Mouse (Mus musculus): ENCODE results near the gene Ehd1. TPM values are rescaled to one million over a fixed set of nuclear protein-coding genes. Genes with fewer than 3 reads are reported as not detected.

Ehd1 gene
- polyA plus RNA-seq, 1 experiment, result 81.0 TPM

DNA sequence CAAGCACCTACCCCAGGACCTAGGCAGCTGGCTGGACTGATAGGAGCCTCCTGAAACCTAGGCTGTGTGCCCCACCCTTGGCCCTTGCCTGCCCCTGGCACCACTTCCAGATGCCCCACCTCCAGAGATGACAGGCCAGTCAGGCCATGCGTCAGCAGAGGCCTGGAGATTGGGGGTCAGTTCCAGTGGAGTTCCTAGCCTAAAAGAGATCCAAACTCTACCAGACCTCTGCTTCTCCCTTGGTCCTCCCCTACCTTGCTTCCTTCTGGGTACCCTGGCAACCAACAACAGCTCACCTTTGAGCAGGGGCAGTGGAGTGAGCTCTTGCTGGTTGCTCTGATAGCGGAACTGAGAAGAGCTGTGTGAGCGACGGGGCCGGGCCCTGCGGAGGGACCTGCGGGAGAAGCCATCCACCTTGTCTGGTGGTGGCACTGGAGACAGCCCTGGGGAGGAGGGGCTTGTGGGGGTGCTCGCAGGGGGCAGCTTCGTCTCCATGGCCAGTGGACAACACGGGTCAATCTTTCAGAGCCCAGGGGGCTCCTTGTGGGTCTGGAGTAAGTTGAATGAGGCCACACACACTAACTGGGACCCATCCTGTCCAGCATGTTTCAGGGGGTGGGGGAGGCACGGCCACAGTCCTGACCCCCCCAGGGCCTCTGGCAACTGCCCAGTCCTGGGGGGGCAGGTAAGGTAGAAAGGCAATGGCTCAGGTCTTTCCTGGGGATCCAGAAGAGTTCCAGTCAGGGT is 42.0 kb upstream of the Ehd1 start:
- H3K9ac ChIP-seq (ENCODE audit: low read depth, poor library complexity, severe bottlenecking), result peak overlapping the region; percentile 45
- H3K27ac ChIP-seq (ENCODE audit: insufficient read depth, low read length), result no peak overlapping the region
- TF ChIP-seq POLR2A (IDR thresholded peaks at IDR 0.05; ENCODE audit: insufficient read depth, low read length), result no peak
- no peak for TF ChIP-seq EP300 (IDR thresholded peaks at IDR 0.05; ENCODE audit: insufficient read depth, low read depth, low read length)
- TF ChIP-seq CTCF (IDR thresholded peaks at IDR 0.05; ENCODE audit: low read depth, low read length), result no peak
- H3K4me3 ChIP-seq (ENCODE audit: low read depth, low read length), result peak overlapping the region; percentile 72
- H3K27me3 ChIP-seq (ENCODE audit: control insufficient read depth, insufficient read depth, low read length, poor library complexity, severe bottlenecking), result no peaks in the 10 kb centered on the region
- peaks cover 2% of the 10 kb centered on the region for H3K4me1 ChIP-seq (ENCODE audit: control insufficient read depth, insufficient read depth, low read length)
- H3K36me3 ChIP-seq (ENCODE audit: control insufficient read depth, insufficient read depth, low read length, poor library complexity, severe bottlenecking), result no peaks in the 10 kb centered on the region
- no peaks in the 10 kb centered on the region for H3K9me3 ChIP-seq (replicated peaks; ENCODE audit: control insufficient read depth, insufficient read depth, low read length, poor library complexity, severe bottlenecking)

- TF ChIP-seq CTCF (IDR thresholded peaks at IDR 0.05; ENCODE audit: low read depth, low read length) (peak; percentile 38), EP300 (IDR thresholded peaks at IDR 0.05; ENCODE audit: insufficient read depth, low read depth, low read length) (no peak)
- Histone ChIP-seq H3K27me3 (ENCODE audit: control insufficient read depth, insufficient read depth, low read length, poor library complexity, severe bottlenecking) (no peaks in the 10 kb centered on the region), H3K4me1 (ENCODE audit: control insufficient read depth, insufficient read depth, low read length) (peaks cover 5% of the 10 kb centered on the region), H3K27ac (ENCODE audit: insufficient read depth, low read length) (peak within 1 kb of the TSS; percentile 68), H3K9me3 (replicated peaks; ENCODE audit: control insufficient read depth, insufficient read depth, low read length, poor library complexity, severe bottlenecking) (no peaks in the 10 kb centered on the region), H3K9ac (ENCODE audit: low read depth, poor library complexity, severe bottlenecking) (peak within 1 kb of the TSS; percentile 45), H3K36me3 (ENCODE audit: control insufficient read depth, insufficient read depth, low read length, poor library complexity, severe bottlenecking) (no peaks in the 10 kb centered on the region), H3K4me3 (ENCODE audit: low read depth, low read length) (peak within 1 kb of the TSS; percentile 76)
Measured at GRCm38 (mm10) chr19:6235084-6236052, 41.2 kb upstream of the Ehd1 start, which contains the start of gene Ppp2r5b. Gene Ppp2r5b (minus strand): TSS chr19:6235872.

DNA sequence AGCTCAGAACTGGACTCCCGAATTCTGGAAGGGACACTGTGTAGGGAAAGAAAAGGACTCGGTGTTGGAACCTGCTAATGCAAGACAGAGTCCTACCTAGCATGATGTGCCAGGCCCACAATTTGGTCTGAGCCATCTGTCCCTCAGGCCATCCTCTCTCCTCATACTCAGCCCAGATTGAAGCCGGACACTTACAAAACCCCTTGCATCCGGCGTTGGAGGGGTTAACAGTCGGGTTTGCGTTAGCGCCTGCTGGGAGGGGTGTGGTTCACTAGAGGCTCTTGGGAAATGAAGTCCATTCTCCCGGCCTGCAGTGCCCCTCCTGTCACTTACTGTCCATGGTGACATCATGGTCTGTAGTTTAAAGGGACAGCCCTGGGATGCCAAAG is 40.5 kb upstream of the Ehd1 start:
- Histone ChIP-seq H3K27ac (ENCODE audit: insufficient read depth, low read length) (peak overlapping the region; percentile 68), H3K4me1 (ENCODE audit: control insufficient read depth, insufficient read depth, low read length) (peaks cover 5% of the 10 kb centered on the region), H3K27me3 (ENCODE audit: control insufficient read depth, insufficient read depth, low read length, poor library complexity, severe bottlenecking) (no peaks in the 10 kb centered on the region), H3K9ac (ENCODE audit: low read depth, poor library complexity, severe bottlenecking) (peak overlapping the region; percentile 45), H3K36me3 (ENCODE audit: control insufficient read depth, insufficient read depth, low read length, poor library complexity, severe bottlenecking) (no peaks in the 10 kb centered on the region), H3K4me3 (ENCODE audit: low read depth, low read length) (peak overlapping the region; percentile 76), H3K9me3 (replicated peaks; ENCODE audit: control insufficient read depth, insufficient read depth, low read length, poor library complexity, severe bottlenecking) (no peaks in the 10 kb centered on the region)
- TF ChIP-seq POLR2A (IDR thresholded peaks at IDR 0.05; ENCODE audit: insufficient read depth, low read length) (no peak), CTCF (IDR thresholded peaks at IDR 0.05; ENCODE audit: low read depth, low read length) (no peak), EP300 (IDR thresholded peaks at IDR 0.05; ENCODE audit: insufficient read depth, low read depth, low read length) (no peak)

DNA sequence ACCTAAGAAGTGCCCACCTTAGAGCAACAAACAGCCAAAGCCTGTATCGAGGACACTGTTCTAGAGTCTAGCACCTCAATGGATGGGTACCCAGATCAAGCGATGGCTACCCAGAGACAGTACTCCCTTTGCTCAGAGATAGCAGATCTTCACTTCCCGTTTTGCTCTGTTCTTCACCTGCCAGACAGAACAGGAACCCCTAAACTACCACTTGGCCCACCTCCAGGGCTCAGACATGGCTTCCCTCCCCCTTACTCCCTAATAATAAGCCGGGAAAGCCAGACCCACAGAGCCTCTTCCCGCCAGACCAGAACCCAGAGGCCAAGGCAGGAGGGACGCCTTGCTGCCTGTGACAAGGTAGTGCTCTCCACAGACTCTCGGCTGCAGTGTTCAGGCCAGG is 39.7 kb upstream of the Ehd1 start:
- Histone ChIP-seq H3K27ac (ENCODE audit: insufficient read depth, low read length) (no peak overlapping the region), H3K9ac (ENCODE audit: low read depth, poor library complexity, severe bottlenecking) (no peak overlapping the region), H3K36me3 (ENCODE audit: control insufficient read depth, insufficient read depth, low read length, poor library complexity, severe bottlenecking) (no peaks in the 10 kb centered on the region), H3K4me3 (ENCODE audit: low read depth, low read length) (no peak overlapping the region), H3K27me3 (ENCODE audit: control insufficient read depth, insufficient read depth, low read length, poor library complexity, severe bottlenecking) (no peaks in the 10 kb centered on the region), H3K9me3 (replicated peaks; ENCODE audit: control insufficient read depth, insufficient read depth, low read length, poor library complexity, severe bottlenecking) (no peaks in the 10 kb centered on the region), H3K4me1 (ENCODE audit: control insufficient read depth, insufficient read depth, low read length) (peaks cover 5% of the 10 kb centered on the region)
- TF ChIP-seq EP300 (IDR thresholded peaks at IDR 0.05; ENCODE audit: insufficient read depth, low read depth, low read length) (no peak), POLR2A (IDR thresholded peaks at IDR 0.05; ENCODE audit: insufficient read depth, low read length) (no peak), CTCF (IDR thresholded peaks at IDR 0.05; ENCODE audit: low read depth, low read length) (no peak)

- peak overlapping the region; percentile 90 for H3K27ac ChIP-seq (ENCODE audit: insufficient read depth, low read length)
- peaks cover 5% of the 10 kb centered on the region for H3K4me1 ChIP-seq (ENCODE audit: control insufficient read depth, insufficient read depth, low read length)
- H3K4me3 ChIP-seq (ENCODE audit: low read depth, low read length), result no peak overlapping the region
- H3K27me3 ChIP-seq (ENCODE audit: control insufficient read depth, insufficient read depth, low read length, poor library complexity, severe bottlenecking), result no peaks in the 10 kb centered on the region
- H3K9me3 ChIP-seq (replicated peaks; ENCODE audit: control insufficient read depth, insufficient read depth, low read length, poor library complexity, severe bottlenecking), result no peaks in the 10 kb centered on the region
- TF ChIP-seq CTCF (IDR thresholded peaks at IDR 0.05; ENCODE audit: low read depth, low read length), result no peak
- TF ChIP-seq POLR2A (IDR thresholded peaks at IDR 0.05; ENCODE audit: insufficient read depth, low read length), result no peak
- no peak for TF ChIP-seq EP300 (IDR thresholded peaks at IDR 0.05; ENCODE audit: insufficient read depth, low read depth, low read length)
- H3K9ac ChIP-seq (ENCODE audit: low read depth, poor library complexity, severe bottlenecking), result no peak overlapping the region
- H3K36me3 ChIP-seq (ENCODE audit: control insufficient read depth, insufficient read depth, low read length, poor library complexity, severe bottlenecking), result no peaks in the 10 kb centered on the region
Measured at GRCm38 (mm10) chr19:6238740-6239139, 37.8 kb upstream of the Ehd1 start.
